Mouse (Mus musculus) frontal cortex, adult 2 months (tissue): ENCODE measurements around the gene Gm21860. TPM values are rescaled to one million over a fixed set of nuclear protein-coding genes. Genes with fewer than 3 reads are reported as not detected.

Experiments
- polyA plus RNA-seq: library from polyadenylated mRNA; depleted of rRNA; stranded (reverse); fragments of >200 nt; gene quantifications from 2 replicates; pipeline ENCODE4 v1.2.3, GENCODE M21; 2012; rRNA removed

The Gm21860 gene
- polyA plus RNA-seq, 1 experiment = not detected

Other genes starting within 250 kb of the Gm21860 start
- not detected in 2 replicates for gene Gm47283, start 29.9 kb upstream of the Gm21860 start, polyA plus RNA-seq
- not detected in 2 replicates for gene Gm21748, start 84.4 kb upstream of the Gm21860 start, polyA plus RNA-seq